Mouse (Mus musculus) heart, postnatal 10 days (tissue): Measurements from ENCODE around the gene Arhgap23. TPM values are rescaled to one million over a fixed set of nuclear protein-coding genes. Genes with fewer than 3 reads are reported as not detected.

ENCODE experiments used
- DNase-seq, 2 experiments: peaks; one replicate each; pipeline ENCODE4 v3.0.0; 2021
- intact Hi-C: fragments of 180-260 bp; cut with DNase I; formaldehyde crosslinking; loops from one replicate; pipeline ENCODE4 v1.15.1; 2025
- total RNA-seq, 2 experiments: library from RNA; stranded (reverse); gene quantifications; 2 replicates each; pipeline ENCODE4 v1.2.3; 2021

Arhgap23 gene
- total RNA-seq, 2 experiments from 2014 or later: 34.4 to 34.7 TPM

GRCm38 (mm10) chr11:97451625-97452024 lies 36.3 kb downstream of the Arhgap23 start:
- DNase-seq: peak; percentile 39 to 50
- intact Hi-C loops: no loop called here

GRCm38 (mm10) chr11:97457120-97457519 lies 41.8 kb downstream of the Arhgap23 start:
- DNase-seq: no peak
- intact Hi-C loops: no loop called here

- DNase-seq: no peak
- intact Hi-C loops: no loop called here
Measured at GRCm38 (mm10) chr11:97461307-97461820, 46.0 kb downstream of the Arhgap23 start.

GRCm38 (mm10) chr11:97462538-97462937 lies 47.2 kb downstream of the Arhgap23 start:
- DNase-seq: no peak
- intact Hi-C loops: no loop called here

- intact Hi-C loops: no loop called here
- no peak for DNase-seq
Measured at GRCm38 (mm10) chr11:97463166-97463565, 47.8 kb downstream of the Arhgap23 start.

GRCm38 (mm10) chr11:97463991-97464390 lies 48.7 kb downstream of the Arhgap23 start:
- intact Hi-C loops: no loop called here
- DNase-seq: no peak

- DNase-seq: no peak
- intact Hi-C loops: loop anchor here (5.0 kb wide), 1 partner anchor 104 kb away; the partner anchor contains the start of gene Socs7
Measured at GRCm38 (mm10) chr11:97465957-97466356, 50.6 kb downstream of the Arhgap23 start.

- intact Hi-C loops: loop anchor here (5.0 kb wide), 1 partner anchor 104 kb away; the partner anchor contains the start of gene Socs7
- DNase-seq: no peak
Measured at GRCm38 (mm10) chr11:97466444-97467160, 51.3 kb downstream of the Arhgap23 start.

GRCm38 (mm10) chr11:97468639-97469287 lies 53.4 kb downstream of the Arhgap23 start:
- intact Hi-C loops: loop anchor here (1.0 to 5.0 kb wide), 3 partner anchors 36 to 106 kb away; partner anchors contain the start of gene Socs7
- peak; percentile 87 to 94 for DNase-seq

- no peak for DNase-seq
- intact Hi-C loops: loop anchor here (1.0 to 5.0 kb wide), 3 partner anchors 38 to 108 kb away; partner anchors contain the start of gene Socs7
Measured at GRCm38 (mm10) chr11:97469828-97470227, 54.5 kb downstream of the Arhgap23 start.

- intact Hi-C loops: no loop called here
- DNase-seq: no peak
Measured at GRCm38 (mm10) chr11:97471276-97471675, 55.9 kb downstream of the Arhgap23 start.

GRCm38 (mm10) chr11:97476334-97477095 lies 61.2 kb downstream of the Arhgap23 start:
- DNase-seq: peak; percentile 67 to 77
- intact Hi-C loops: loop anchor here (5.0 kb wide), 1 partner anchor 146 kb away; no protein-coding TSS in a partner anchor

- intact Hi-C loops: loop anchor here (5.0 kb wide), 1 partner anchor 145 kb away; no protein-coding TSS in a partner anchor
- no peak for DNase-seq
Measured at GRCm38 (mm10) chr11:97477431-97477830, 62.1 kb downstream of the Arhgap23 start.

- intact Hi-C loops: loop anchor here (5.0 kb wide), 1 partner anchor 144 kb away; no protein-coding TSS in a partner anchor
- DNase-seq: no peak
Measured at GRCm38 (mm10) chr11:97478345-97478744, 63.0 kb downstream of the Arhgap23 start.

GRCm38 (mm10) chr11:97479085-97479484 lies 63.8 kb downstream of the Arhgap23 start:
- intact Hi-C loops: loop anchor here (5.0 kb wide), 1 partner anchor 143 kb away; no protein-coding TSS in a partner anchor
- no peak for DNase-seq

GRCm38 (mm10) chr11:97479824-97480223 lies 64.5 kb downstream of the Arhgap23 start:
- intact Hi-C loops: loop anchor here (5.0 kb wide), 1 partner anchor 142 kb away; no protein-coding TSS in a partner anchor
- DNase-seq: peak; percentile 63 to 69

- DNase-seq: no peak
- intact Hi-C loops: no loop called here
Measured at GRCm38 (mm10) chr11:97485661-97486060, 70.3 kb downstream of the Arhgap23 start.

- DNase-seq: no peak
- intact Hi-C loops: no loop called here
Measured at GRCm38 (mm10) chr11:97487656-97488055, 72.3 kb downstream of the Arhgap23 start.

- intact Hi-C loops: no loop called here
- DNase-seq: peak; percentile 70 to 85
Measured at GRCm38 (mm10) chr11:97489589-97490324, 74.4 kb downstream of the Arhgap23 start.

- no peak for DNase-seq
- intact Hi-C loops: no loop called here
Measured at GRCm38 (mm10) chr11:97491640-97492039, 76.3 kb downstream of the Arhgap23 start.
